Mouse (Mus musculus) gastrocnemius, postnatal 10 days (tissue): ENCODE data around the gene Vwa7. TPM values are rescaled to one million over a fixed set of nuclear protein-coding genes. Genes with fewer than 3 reads are reported as not detected.
"Not testable (repeated sequence)": the region's sequence is repeated elsewhere in the genome, so short reads cannot be mapped to it uniquely, and the experiment has no call there.

Experiments used
- DNase-seq: peaks from one replicate; pipeline ENCODE4 v3.0.0; 2021; ENCODE audit warnings: mixed read lengths
- total RNA-seq, 2 experiments: library from RNA; stranded (reverse); gene quantifications; 2 replicates each; pipeline ENCODE4 v1.2.3; 2021

Vwa7 gene
- total RNA-seq, 2 experiments from 2014 or later, result 2.0 to 2.5 TPM

- DNase-seq, result peak; percentile 85
Observed at GRCm38 (mm10) chr17:35000717-35001451, 15.5 kb upstream of the Vwa7 start, which contains the start of gene Vars. Gene Vars (plus strand): TSS chr17:35000987.

- peak; percentile 14 for DNase-seq
Observed at GRCm38 (mm10) chr17:35001452-35002152, 14.8 kb upstream of the Vwa7 start.

GRCm38 (mm10) chr17:35002153-35002865, 14.1 kb upstream of the Vwa7 start:
- no peak for DNase-seq

- DNase-seq, result no peak
Observed at GRCm38 (mm10) chr17:35003022-35003838, 13.1 kb upstream of the Vwa7 start.

GRCm38 (mm10) chr17:35004075-35004717, 12.2 kb upstream of the Vwa7 start:
- no peak for DNase-seq

- no peak for DNase-seq
Observed at GRCm38 (mm10) chr17:35005158-35005557, 11.2 kb upstream of the Vwa7 start.

GRCm38 (mm10) chr17:35005902-35006301, 10.5 kb upstream of the Vwa7 start:
- not testable (repeated sequence) for DNase-seq

GRCm38 (mm10) chr17:35007387-35007991, 8.9 kb upstream of the Vwa7 start:
- no peak for DNase-seq

GRCm38 (mm10) chr17:35009586-35009985, 6.8 kb upstream of the Vwa7 start:
- DNase-seq, result no peak

- DNase-seq, result no peak
Observed at GRCm38 (mm10) chr17:35011440-35011839, 4.9 kb upstream of the Vwa7 start.

- DNase-seq, result no peak
Observed at GRCm38 (mm10) chr17:35012430-35012829, 3.9 kb upstream of the Vwa7 start.

- DNase-seq, result no peak
Observed at GRCm38 (mm10) chr17:35013221-35013620, 3.2 kb upstream of the Vwa7 start.

- DNase-seq, result no peak
Observed at GRCm38 (mm10) chr17:35015296-35015695, 1.1 kb upstream of the Vwa7 start.

GRCm38 (mm10) chr17:35016791-35017705, 669 bp downstream of the Vwa7 start:
- DNase-seq, result no peak

- no peak for DNase-seq
Observed at GRCm38 (mm10) chr17:35017706-35018030, 1.3 kb downstream of the Vwa7 start.

GRCm38 (mm10) chr17:35018171-35018570, 1.8 kb downstream of the Vwa7 start:
- no peak for DNase-seq

GRCm38 (mm10) chr17:35019894-35020293, 3.5 kb downstream of the Vwa7 start:
- no peak for DNase-seq

- DNase-seq, result no peak
Observed at GRCm38 (mm10) chr17:35020551-35020950, 4.2 kb downstream of the Vwa7 start.

- DNase-seq, result peak; percentile 95
Observed at GRCm38 (mm10) chr17:35021163-35021808, 4.9 kb downstream of the Vwa7 start.
